Mouse (Mus musculus) frontal cortex, adult 2 months (tissue): ENCODE measurements around the gene Dmrt3. TPM values are rescaled to one million over a fixed set of nuclear protein-coding genes. Genes with fewer than 3 reads are reported as not detected.

Experiments used
- polyA plus RNA-seq: library from polyadenylated mRNA; depleted of rRNA; stranded (reverse); fragments of >200 nt; gene quantifications from 2 replicates; pipeline ENCODE4 v1.2.3, GENCODE M21; 2012; rRNA removed

The Dmrt3 gene
- polyA plus RNA-seq, 1 experiment = not detected

Other genes with a start within 250 kb of the Dmrt3 start
- not detected in 2 replicates for gene Dmrt1, start 104.7 kb upstream of the Dmrt3 start, polyA plus RNA-seq
- 1.1 and 1.3 TPM in 2 replicates for gene Dmrt2, start 62.1 kb downstream of the Dmrt3 start, polyA plus RNA-seq